Mouse (Mus musculus) hindbrain, embryonic 16.5 days (tissue): ENCODE measurements around the gene C130032M10Rik. TPM values are rescaled to one million over a fixed set of nuclear protein-coding genes. Genes with fewer than 3 reads are reported as not detected.
A peak's percentile ranks its signal among the peaks of the same experiment; 100 is the strongest.

Experiments
- ATAC-seq: fragments of 200-750 bp; cut with Nextera tagmentation; 2 replicates; pipeline ENCODE4 v1.8.0; 2017; ENCODE audit warnings: moderate TSS enrichment, moderate library complexity
- H3K27ac ChIP-seq: fragments of 300-500 bp; sonication (generic); 2 replicates; pipeline ENCODE4 v1.5.1; 2014; ENCODE audit warnings: low read depth, mild to moderate bottlenecking, control low read depth, low read length, moderate library complexity
- H3K27me3 ChIP-seq: fragments of 300-500 bp; sonication (generic); replicated peaks from 2 replicates; pipeline ENCODE4 v1.6.1; 2014; ENCODE audit warnings: low read length; ENCODE audit not compliant: control insufficient read depth, insufficient read depth
- H3K36me3 ChIP-seq: fragments of 300-500 bp; sonication (generic); 2 replicates; pipeline ENCODE4 v1.6.1; 2014; ENCODE audit warnings: mild to moderate bottlenecking, low read length, moderate library complexity, mixed read lengths; ENCODE audit not compliant: control insufficient read depth, insufficient read depth
- H3K4me1 ChIP-seq: fragments of 300-500 bp; sonication (generic); 2 replicates; pipeline ENCODE4 v1.6.1; 2014; ENCODE audit warnings: low read depth, low read length; ENCODE audit not compliant: control insufficient read depth, insufficient read depth
- H3K4me2 ChIP-seq: fragments of 300-500 bp; sonication (generic); 2 replicates; pipeline ENCODE4 v1.6.1; 2014; ENCODE audit warnings: mild to moderate bottlenecking, low read length, control low read depth, moderate library complexity
- H3K4me3 ChIP-seq: fragments of 300-500 bp; sonication (generic); 2 replicates; pipeline ENCODE4 v1.5.1; 2014; ENCODE audit warnings: mild to moderate bottlenecking, low read length, control low read depth, moderate library complexity
- H3K9ac ChIP-seq: fragments of 300-500 bp; sonication (generic); 2 replicates; pipeline ENCODE4 v1.6.1; 2014; ENCODE audit warnings: low read depth, mild to moderate bottlenecking, control low read depth, low read length, moderate library complexity
- H3K9me3 ChIP-seq: fragments of 300-500 bp; sonication (generic); 2 replicates; pipeline ENCODE4 v1.6.1; 2014; ENCODE audit warnings: mild to moderate bottlenecking, low read length, moderate library complexity; ENCODE audit not compliant: control insufficient read depth
- WGBS: fragments of 180-500 bp; shearing (Covaris S2); extraction: QIAGEN DNeasy Blood & Tissue Kit; methylation state at CpG from one replicate; pipeline ENCODE4 v1.1.7; 2014; 5-methylcytosine and 5-hydroxymethylcytosine counted together
- polyA plus RNA-seq: library from polyadenylated mRNA; unstranded; fragments of >200 nt; fragmentation: Nextera tagmentation; extraction: Ambion mirVana; gene quantifications from 2 replicates; pipeline ENCODE4 v1.2.1, GENCODE M21; 2015

C130032M10Rik gene
- polyA plus RNA-seq, 1 experiment from 2014 or later = not detected

DNA sequence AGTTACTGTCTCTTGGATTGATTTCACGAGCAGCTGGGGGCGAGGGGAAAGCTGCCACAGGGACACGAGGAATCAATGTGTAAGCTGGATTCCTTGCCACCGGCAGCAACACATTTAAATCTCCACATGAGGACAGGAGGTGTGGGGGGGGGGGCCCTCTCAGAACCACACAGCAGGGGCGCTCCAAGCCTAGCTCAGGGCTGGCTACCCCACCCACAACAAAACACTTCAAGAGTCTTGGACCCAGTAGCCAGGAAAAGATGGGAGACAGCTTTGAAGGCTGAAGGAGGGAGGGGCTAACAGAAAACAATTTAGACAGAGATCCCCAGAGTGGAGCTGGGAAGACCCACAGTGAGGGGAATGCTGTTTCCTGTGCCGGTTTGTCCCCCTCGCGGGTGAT is 10.4 kb downstream of the C130032M10Rik start:
- no peaks in the 10 kb centered on the region for H3K9me3 ChIP-seq
- H3K4me1 ChIP-seq = peaks cover 17% of the 10 kb centered on the region
- 2% methylated on average over 8 of the region's 8 CpGs for WGBS
- H3K27ac ChIP-seq = no peak overlapping the region
- H3K4me2 ChIP-seq = no peak overlapping the region
- ATAC-seq = no peak
- no peak overlapping the region for H3K4me3 ChIP-seq
- no peaks in the 10 kb centered on the region for H3K36me3 ChIP-seq
- H3K9ac ChIP-seq = no peak overlapping the region; the same call in 1 of the 2 replicates
- no peaks in the 10 kb centered on the region for H3K27me3 ChIP-seq

DNA sequence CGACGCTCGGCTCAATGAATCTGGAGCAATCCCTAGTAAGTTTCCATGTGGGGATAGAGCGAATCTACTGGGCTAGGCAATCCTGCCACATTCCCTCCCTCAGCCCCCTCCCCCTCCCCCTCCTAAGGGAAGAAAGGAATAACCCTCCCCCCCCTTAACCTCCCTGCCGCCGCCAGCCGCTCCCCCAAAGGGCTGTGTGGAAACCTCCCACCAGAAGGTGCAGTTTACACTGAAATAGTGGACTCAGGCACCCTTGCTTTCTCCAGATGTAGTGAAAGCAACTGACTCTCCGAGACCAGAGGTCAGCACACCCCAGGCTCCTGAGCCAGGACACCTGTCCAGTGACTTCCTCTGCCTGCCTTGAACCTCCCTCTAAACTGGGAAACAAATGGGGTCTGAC is 11.1 kb downstream of the C130032M10Rik start:
- no peak overlapping the region for H3K27ac ChIP-seq
- H3K9me3 ChIP-seq = no peaks in the 10 kb centered on the region
- H3K9ac ChIP-seq = no peak overlapping the region
- H3K27me3 ChIP-seq = no peaks in the 10 kb centered on the region
- peaks cover 17% of the 10 kb centered on the region for H3K4me1 ChIP-seq
- H3K36me3 ChIP-seq = no peaks in the 10 kb centered on the region
- H3K4me3 ChIP-seq = no peak overlapping the region
- ATAC-seq = no peak
- peak overlapping the region; percentile 38; the same call in 1 of the 2 replicates for H3K4me2 ChIP-seq
- WGBS = 10% methylated on average over 8 of the region's 8 CpGs

DNA sequence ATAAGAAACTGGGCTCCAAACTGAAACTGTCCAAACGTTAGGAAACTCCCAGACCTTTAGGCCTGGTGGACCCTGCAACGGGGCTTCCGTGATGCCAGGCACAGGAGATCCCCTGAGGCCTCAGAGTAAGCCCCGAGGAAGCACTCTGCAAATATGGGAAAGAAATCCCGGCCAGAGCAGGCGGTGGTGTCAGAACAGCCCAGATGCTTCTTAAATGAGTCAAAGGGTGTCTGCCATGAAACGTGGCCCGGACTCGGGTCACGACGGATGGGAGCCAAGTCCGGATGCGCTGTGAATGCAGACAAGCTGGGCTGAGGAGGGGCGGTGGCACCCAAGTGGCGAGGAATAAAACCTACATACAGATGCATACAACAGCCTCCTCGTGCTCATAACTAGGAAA is 11.6 kb downstream of the C130032M10Rik start:
- Histone ChIP-seq H3K9me3 (no peaks in the 10 kb centered on the region), H3K36me3 (no peaks in the 10 kb centered on the region), H3K27me3 (no peaks in the 10 kb centered on the region), H3K27ac (no peak overlapping the region), H3K4me3 (no peak overlapping the region; the same call in 1 of the 2 replicates), H3K4me1 (peaks cover 17% of the 10 kb centered on the region), H3K4me2 (peak overlapping the region; percentile 38), H3K9ac (peak overlapping the region; percentile 35; the same call in 1 of the 2 replicates)
- no peak for ATAC-seq
- WGBS = 6% methylated on average over 16 of the region's 16 CpGs

DNA sequence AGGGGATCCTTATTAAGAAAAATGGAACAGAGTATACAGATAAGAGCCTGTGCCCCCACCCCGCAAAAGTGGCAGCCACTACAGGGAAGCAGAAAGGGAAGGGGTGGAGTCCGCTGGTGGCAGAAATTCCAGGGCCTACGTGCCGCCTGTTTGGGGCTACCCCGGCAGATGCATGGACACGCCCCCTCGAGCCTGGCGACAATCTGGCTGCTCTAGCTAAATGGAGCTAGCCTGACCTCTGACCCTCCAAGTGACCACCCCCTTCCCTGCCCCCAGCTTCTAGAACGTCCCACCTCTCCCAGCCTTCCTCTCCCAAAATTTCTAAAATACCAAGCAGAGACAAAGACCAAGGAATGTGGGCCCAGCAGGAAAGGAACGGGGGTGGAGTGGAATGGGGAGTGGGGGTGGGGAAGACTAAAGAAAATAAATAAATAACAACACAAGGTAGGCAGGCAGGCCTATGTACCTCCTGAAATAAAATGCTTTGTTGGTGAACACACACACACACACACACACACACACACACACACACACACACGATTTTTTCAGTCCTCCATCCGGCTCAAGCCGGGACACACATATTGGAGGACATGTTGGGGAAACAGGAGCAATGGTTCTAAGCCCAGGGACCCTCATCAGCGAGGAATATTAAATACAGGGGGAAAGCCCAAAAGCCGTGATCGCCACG is 12.6 kb downstream of the C130032M10Rik start:
- no peak for ATAC-seq
- H3K4me2 ChIP-seq = peak overlapping the region; percentile 13; the same call in 1 of the 2 replicates
- H3K4me3 ChIP-seq = no peak overlapping the region
- no peak overlapping the region for H3K9ac ChIP-seq
- WGBS = 16% methylated on average over 17 of the region's 17 CpGs
- no peak overlapping the region for H3K27ac ChIP-seq
- no peaks in the 10 kb centered on the region for H3K27me3 ChIP-seq
- no peaks in the 10 kb centered on the region for H3K36me3 ChIP-seq
- peaks cover 17% of the 10 kb centered on the region for H3K4me1 ChIP-seq
- no peaks in the 10 kb centered on the region for H3K9me3 ChIP-seq

DNA sequence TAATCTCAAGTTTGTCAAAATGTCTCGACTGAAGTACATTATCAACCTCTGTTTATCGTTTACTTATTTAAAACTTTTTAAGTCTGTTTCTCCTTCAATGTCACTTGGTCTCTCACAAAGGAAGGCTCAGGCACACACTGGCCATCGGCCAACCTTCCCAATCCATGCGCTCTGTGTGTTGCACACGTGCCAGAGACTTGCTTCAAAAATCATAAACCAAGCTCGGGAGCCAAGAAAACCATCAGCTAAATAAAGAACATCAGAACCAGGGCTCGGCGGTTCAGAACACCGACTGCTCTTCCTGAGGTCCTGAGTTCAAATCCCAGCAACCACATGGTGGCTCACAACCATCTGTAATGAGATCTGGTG is 13.2 kb downstream of the C130032M10Rik start:
- no peak overlapping the region for H3K4me3 ChIP-seq
- H3K27me3 ChIP-seq = no peaks in the 10 kb centered on the region
- no peaks in the 10 kb centered on the region for H3K9me3 ChIP-seq
- H3K27ac ChIP-seq = no peak overlapping the region
- WGBS = 35% methylated on average over 9 of the region's 9 CpGs
- no peak overlapping the region for H3K9ac ChIP-seq
- no peak overlapping the region for H3K4me2 ChIP-seq
- peaks cover 17% of the 10 kb centered on the region for H3K4me1 ChIP-seq
- H3K36me3 ChIP-seq = no peaks in the 10 kb centered on the region
- no peak for ATAC-seq

DNA sequence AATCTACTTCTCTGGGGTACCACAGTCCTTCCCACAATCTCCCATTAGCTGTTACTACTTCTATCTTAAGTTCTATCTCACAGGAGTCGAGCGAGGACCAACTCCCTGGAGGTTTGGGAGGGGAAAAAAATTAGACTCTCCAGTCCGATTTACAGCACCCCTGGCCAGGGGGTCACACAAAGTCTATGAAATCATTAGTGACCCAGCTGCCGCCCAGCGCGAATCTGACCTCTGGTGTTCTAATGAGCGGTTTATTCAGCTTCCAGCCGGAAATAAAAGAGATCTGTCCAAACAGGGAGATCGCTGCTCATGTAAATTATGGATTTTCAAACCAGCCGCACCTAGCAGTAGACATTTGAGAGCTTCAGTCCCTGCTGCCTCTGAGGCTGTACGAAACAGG is 15.8 kb downstream of the C130032M10Rik start:
- H3K9ac ChIP-seq = no peak overlapping the region
- H3K4me3 ChIP-seq = no peak overlapping the region
- no peaks in the 10 kb centered on the region for H3K9me3 ChIP-seq
- H3K4me2 ChIP-seq = no peak overlapping the region
- H3K4me1 ChIP-seq = peaks cover 10% of the 10 kb centered on the region
- no peak for ATAC-seq
- 27% methylated on average over 11 of the region's 11 CpGs for WGBS
- H3K27me3 ChIP-seq = no peaks in the 10 kb centered on the region
- H3K36me3 ChIP-seq = no peaks in the 10 kb centered on the region
- no peak overlapping the region for H3K27ac ChIP-seq

DNA sequence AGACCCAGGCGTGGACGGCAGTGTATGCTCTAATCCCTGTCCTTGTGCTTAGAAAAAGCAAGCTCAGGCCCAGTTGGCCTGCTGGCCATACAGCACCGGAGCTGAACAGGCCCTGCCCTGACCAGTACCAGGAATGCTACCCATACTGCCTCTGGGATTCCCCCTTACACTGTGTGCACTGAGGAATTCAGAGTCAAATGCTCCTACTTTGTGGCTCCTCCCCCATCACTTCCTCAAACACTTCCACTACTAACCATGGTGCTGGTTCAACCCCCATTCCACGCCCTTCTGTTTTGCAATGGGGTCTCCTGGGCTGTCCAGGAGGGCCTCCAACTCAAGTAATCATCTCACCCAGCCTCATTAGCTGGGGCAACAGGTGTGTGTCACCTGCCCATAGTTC is 18.4 kb downstream of the C130032M10Rik start:
- Histone ChIP-seq H3K9ac (no peak overlapping the region), H3K36me3 (no peaks in the 10 kb centered on the region), H3K4me3 (no peak overlapping the region), H3K9me3 (no peaks in the 10 kb centered on the region), H3K27ac (no peak overlapping the region), H3K27me3 (no peaks in the 10 kb centered on the region), H3K4me1 (no peaks in the 10 kb centered on the region), H3K4me2 (no peak overlapping the region)
- WGBS = 82% methylated on average over 4 of the region's 4 CpGs
- ATAC-seq = no peak

- no peak overlapping the region for H3K9ac ChIP-seq
- no peak for ATAC-seq
- H3K9me3 ChIP-seq = no peaks in the 10 kb centered on the region
- no peaks in the 10 kb centered on the region for H3K4me1 ChIP-seq
- no peak overlapping the region for H3K27ac ChIP-seq
- H3K4me3 ChIP-seq = no peak overlapping the region
- no peak overlapping the region for H3K4me2 ChIP-seq
- no peaks in the 10 kb centered on the region for H3K27me3 ChIP-seq
- WGBS = 82% methylated on average over 9 of the region's 9 CpGs
- H3K36me3 ChIP-seq = no peaks in the 10 kb centered on the region
Observed at GRCm38 (mm10) chr9:114534747-114535517, 19.4 kb downstream of the C130032M10Rik start.

DNA sequence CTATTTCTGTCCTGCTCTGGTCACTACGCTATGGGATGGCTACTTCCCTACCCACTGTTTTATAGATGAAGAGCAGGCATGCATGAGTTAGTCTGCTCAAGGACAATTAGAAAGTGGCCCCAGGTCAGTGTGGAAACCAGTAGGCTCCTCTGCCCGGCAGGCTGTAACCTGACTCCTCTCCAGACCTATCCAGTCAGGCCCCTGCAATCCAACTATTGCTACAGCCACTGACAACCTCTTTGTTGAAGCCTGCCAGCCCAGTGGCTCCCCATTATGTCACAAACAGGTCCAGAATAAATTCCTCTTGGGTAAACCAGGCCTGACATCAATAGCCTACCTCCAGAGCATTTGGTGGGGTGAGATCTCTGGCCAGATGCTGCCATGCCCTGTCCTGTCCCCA is 21.1 kb downstream of the C130032M10Rik start:
- Histone ChIP-seq H3K4me2 (no peak overlapping the region), H3K27ac (no peak overlapping the region), H3K4me3 (no peak overlapping the region), H3K36me3 (no peaks in the 10 kb centered on the region), H3K27me3 (no peaks in the 10 kb centered on the region), H3K4me1 (no peaks in the 10 kb centered on the region), H3K9me3 (no peaks in the 10 kb centered on the region), H3K9ac (no peak overlapping the region)
- 32% methylated on average over 2 of the region's 2 CpGs for WGBS
- ATAC-seq = no peak
